13 mouse cellular contexts compared by ENCODE assay signal in the genomic region with DNA sequence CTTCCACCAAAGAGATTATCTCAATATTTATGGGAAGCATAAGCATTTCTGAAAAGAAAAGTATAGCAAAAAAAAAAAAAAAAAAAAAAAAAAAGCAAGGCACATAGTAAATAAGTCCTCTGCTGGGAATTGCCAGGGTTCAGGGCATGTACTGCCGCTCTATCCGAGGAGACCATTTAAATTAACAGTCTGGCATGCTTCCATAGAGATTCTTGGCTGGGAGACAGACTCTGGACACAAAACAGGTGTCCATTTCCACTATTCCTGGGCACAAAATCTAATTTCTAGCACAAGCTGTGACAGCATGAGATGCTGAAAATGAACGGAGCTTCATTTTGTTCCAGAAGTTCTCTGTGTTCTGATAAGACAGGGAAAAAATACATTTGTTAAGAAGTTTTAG. TPM values are rescaled to one million over a fixed set of nuclear protein-coding genes. Genes with fewer than 3 reads are reported as not detected.
DNase-seq lines count a peak whose midpoint lies in the region; ATAC-seq lines count a peak whose summit lies in the region.
"Had no signal": no experiment of that assay in that cellular context is flagged by ENCODE, and none has a peak within 500 bp of the region (broad histone marks: within the 10 kb centered on the region; RNA-seq: fewer than 3 reads in every experiment).

No protein-coding gene starts in this region.

- no peak overlapping the region for H3K4me2 ChIP-seq in stomach, embryonic 16.5 days (ENCODE audit: low read depth, low read length)
- H3K4me2 ChIP-seq: liver, embryonic 15.5 days had no signal

- no peak overlapping the region for H3K9ac ChIP-seq in stomach, embryonic 16.5 days (ENCODE audit: low read length)
- H3K9ac ChIP-seq: liver, embryonic 15.5 days had no signal

- no peaks in the 10 kb centered on the region for H3K27me3 ChIP-seq in stomach, embryonic 16.5 days (ENCODE audit: control insufficient read depth, insufficient read depth, low read length)
- H3K27me3 ChIP-seq: CH12.LX; liver, embryonic 15.5 days had no signal

- DNase-seq in heart, adult 8-10 months (ENCODE audit: low spot score) = peak; percentile 82
- no peak for DNase-seq in heart, postnatal 25 days (ENCODE audit: low spot score)
- DNase-seq in testis, postnatal 14 days (ENCODE audit: low spot score) = peak; percentile 52
- no peak for DNase-seq in testis, postnatal 10 days (ENCODE audit: low spot score)
- DNase-seq in cerebellum, postnatal 14 days = peak; percentile 95 to 97
- no peak for DNase-seq in kidney, adult 18-20 months
- DNase-seq in gastrocnemius, postnatal 25 days = no peak
- DNase-seq: kidney, postnatal 14 days had no signal

- no peaks in the 10 kb centered on the region for H3K36me3 ChIP-seq in stomach, embryonic 16.5 days (ENCODE audit: control insufficient read depth, insufficient read depth, low read length)
- H3K36me3 ChIP-seq: liver, embryonic 15.5 days had no signal

- WGBS in stomach, embryonic 16.5 days = 29% methylated on average over 3 of the region's 3 CpGs

- H3K4me3 ChIP-seq in stomach, embryonic 16.5 days (replicated peaks; ENCODE audit: low read length) = no peak overlapping the region
- H3K4me3 ChIP-seq: liver, embryonic 15.5 days had no signal

- no peak overlapping the region for H3K27ac ChIP-seq in stomach, embryonic 16.5 days (ENCODE audit: low read length)
- H3K27ac ChIP-seq: liver, embryonic 15.5 days had no signal

- H3K9me3 ChIP-seq in stomach, embryonic 16.5 days (replicated peaks; ENCODE audit: control insufficient read depth, low read length) = no peaks in the 10 kb centered on the region
- H3K9me3 ChIP-seq: liver, embryonic 15.5 days had no signal

- peak; percentile 58 for ATAC-seq in stomach, embryonic 16.5 days (ENCODE audit: insufficient read depth, low FRiP score)

- peaks cover 9% of the 10 kb centered on the region; the same call in 1 of the 2 replicates for H3K4me1 ChIP-seq in stomach, embryonic 16.5 days (ENCODE audit: control insufficient read depth, insufficient read depth, low read length)
- H3K4me1 ChIP-seq: liver, embryonic 15.5 days had no signal

- intact Hi-C loops in heart, postnatal 25 days (cut with DNase I) = no loop called here

RNA-seq across cellular contexts. Expression of a gene that starts 27.1 kb away (rescaled TPM):
- under 1 TPM; 0.17 to 0.82 (median 0.48) TPM for total RNA-seq in heart, adult 8-10 months (2022)
- not detected for total RNA-seq in heart, postnatal 25 days (2021)
- polyA plus RNA-seq in stomach, embryonic 16.5 days (2015; fragmentation: Nextera tagmentation; extraction: Ambion mirVana) = 11.3 and 12.3 TPM in 2 replicates
- total RNA-seq in gastrocnemius, postnatal 25 days (2021) = under 1 TPM in 1 of 2 experiments, not detected in 1; 0.16 TPM
- total RNA-seq: CH12.LX; granulocyte monocyte progenitor cell, adult 5-6 weeks; megakaryocyte, adult 5-6 weeks had no signal

Comparison
In these comparisons a context has a peak if more than half of its experiments do, and no peak if none do; other contexts are left out.
1. DNase-seq: peak in heart, adult 8-10 months (single experiment), testis, postnatal 14 days (single experiment) and cerebellum, postnatal 14 days (2 of 2); none in heart, postnatal 25 days (single experiment), testis, postnatal 10 days (single experiment), kidney, adult 18-20 months (single experiment) and gastrocnemius, postnatal 25 days (single experiment).